34 mouse cellular contexts compared by ENCODE assay signal in genomic region chr16:32120454-32120853, GRCm38 (mm10). TPM values are rescaled to one million over a fixed set of nuclear protein-coding genes. Genes with fewer than 3 reads are reported as not detected.
DNase-seq lines count a peak whose midpoint lies in the region; ATAC-seq and TF ChIP-seq lines count a peak whose summit lies in the region.
"Had no signal": no experiment of that assay in that cellular context is flagged by ENCODE, and none has a peak within 500 bp of the region (broad histone marks: within the 10 kb centered on the region; RNA-seq: fewer than 3 reads in every experiment).

No protein-coding gene starts in this region.

- no peaks in the 10 kb centered on the region for H3K36me3 ChIP-seq in lung, embryonic 14.5 days (ENCODE audit: insufficient read depth)
- H3K36me3 ChIP-seq: embryonic facial prominence, embryonic 12.5 days; heart, embryonic 12.5 days; hindbrain, embryonic 15.5 days; neural tube, embryonic 12.5 days had no signal

- H3K4me1 ChIP-seq in lung, embryonic 14.5 days (ENCODE audit: insufficient read depth), result no peaks in the 10 kb centered on the region
- H3K4me1 ChIP-seq: embryonic facial prominence, embryonic 12.5 days; hindbrain, embryonic 15.5 days; neural tube, embryonic 12.5 days had no signal

- no peak for ATAC-seq in lung, embryonic 14.5 days (ENCODE audit: insufficient read depth)
- ATAC-seq in activated CD4-positive, CD25-positive, alpha-beta regulatory T cell, adult 4 months, result no peak
- ATAC-seq: forebrain, embryonic 14.5 days; midbrain, embryonic 16.5 days had no signal

- 74% methylated on average over 3 of the region's 3 CpGs for WGBS in lung, embryonic 14.5 days

- no peaks in the 10 kb centered on the region for H3K27me3 ChIP-seq in lung, embryonic 14.5 days (ENCODE audit: insufficient read depth, low read length)
- H3K27me3 ChIP-seq: embryonic facial prominence, embryonic 12.5 days; heart, embryonic 12.5 days; hindbrain, embryonic 15.5 days; neural tube, embryonic 12.5 days had no signal

- H3K27ac ChIP-seq in layer of hippocampus, adult 2 months, result no peak overlapping the region
- no peak overlapping the region for H3K27ac ChIP-seq in lung, embryonic 14.5 days (ENCODE audit: low read depth)
- H3K27ac ChIP-seq: embryonic facial prominence, embryonic 12.5 days; hindbrain, embryonic 15.5 days; neural tube, embryonic 12.5 days had no signal

- no peak overlapping the region for H3K4me2 ChIP-seq in lung, embryonic 14.5 days
- H3K4me2 ChIP-seq: embryonic facial prominence, embryonic 12.5 days; heart, embryonic 12.5 days; hindbrain, embryonic 15.5 days; midbrain, embryonic 11.5 days; neural tube, embryonic 12.5 days had no signal

- no peak for DNase-seq in layer of hippocampus, adult 2 months (ENCODE audit: low spot score in 2 of 2)
- no peak for DNase-seq in layer of hippocampus, postnatal 14 days (ENCODE audit: low spot score in 2 of 2)
- no peak for DNase-seq in lung, embryonic 14.5 days
- DNase-seq in lung, postnatal 4 days, result no peak
- DNase-seq in ES-CJ7 (ENCODE audit: low read depth, low spot score) (peak; percentile 54), R1 (ENCODE audit: low read depth, low spot score) (peak; percentile 61)
- DNase-seq in thymus, postnatal 0 days (ENCODE audit: low spot score), result no peak
- DNase-seq: adrenal gland, postnatal 14 days; B cell, adult 2 months; cerebellum, adult 11-12 months; cerebellum, adult 9-11 months; embryo, embryonic 11 days; gastrocnemius, postnatal 36 days; heart, adult 18-20 months; kidney, adult 9 months; kidney, postnatal 10 days; layer of hippocampus, adult 9-11 months; left cerebral cortex, postnatal 4 days; lung, adult 2 months; right cerebral cortex, postnatal 4 days; thymus, postnatal 14 days had no signal

- no peaks in the 10 kb centered on the region for H3K9me3 ChIP-seq in lung, embryonic 14.5 days (ENCODE audit: low read depth, low read length)
- H3K9me3 ChIP-seq: embryonic facial prominence, embryonic 12.5 days; heart, embryonic 12.5 days; hindbrain, embryonic 15.5 days; neural tube, embryonic 12.5 days had no signal

- TF ChIP-seq CTCF in layer of hippocampus, adult 2 months (conservative IDR thresholded peaks at IDR 0.05), result peak; percentile 49
- peak; percentile 18; the same call in 1 of the 2 replicates for TF ChIP-seq CTCF in lung, embryonic 14.5 days (IDR thresholded peaks at IDR 0.05; ENCODE audit: low read depth)

- H3K9ac ChIP-seq in lung, embryonic 14.5 days, result no peak overlapping the region
- H3K9ac ChIP-seq: embryonic facial prominence, embryonic 12.5 days; heart, embryonic 12.5 days; hindbrain, embryonic 15.5 days; neural tube, embryonic 12.5 days had no signal

- no peak overlapping the region for H3K4me3 ChIP-seq in layer of hippocampus, adult 2 months
- no peak overlapping the region for H3K4me3 ChIP-seq in lung, embryonic 14.5 days (ENCODE audit: low read depth, low read length)
- H3K4me3 ChIP-seq: embryonic facial prominence, embryonic 12.5 days; heart, embryonic 12.5 days; hindbrain, embryonic 15.5 days; myocyte; neural tube, embryonic 12.5 days had no signal

RNA-seq across cellular contexts. Expression of gene Cep19, which starts 20.9 kb away (rescaled TPM):
- 10 to 100 TPM; 62.8 to 65.5 TPM for total RNA-seq in layer of hippocampus, adult 2 months (2021)
- total RNA-seq in layer of hippocampus, postnatal 14 days (2021), result 10 to 100 TPM; 61.5 to 65.9 TPM
- 29.0 and 33.9 TPM in 2 replicates for polyA plus RNA-seq in lung, embryonic 14.5 days (2014; fragmentation: Nextera tagmentation; extraction: Ambion mirVana)
- 44.7 and 48.0 TPM in 2 replicates for polyA plus RNA-seq in thymus, postnatal 0 days (2015; fragmentation: Nextera tagmentation; extraction: Ambion mirVana)
- polyA plus RNA-seq in activated CD4-positive, CD25-positive, alpha-beta regulatory T cell, adult 4 months (2017; shearing (Covaris generic)), result 10 to 100 TPM; 35.3 to 39.2 TPM

RNA-seq across cellular contexts. Expression of gene Pigx, which starts 20.9 kb away (rescaled TPM):
- total RNA-seq in layer of hippocampus, adult 2 months (2021), result 10 to 100 TPM; 24.2 to 27.3 TPM
- 10 to 100 TPM; 29.2 to 29.7 TPM for total RNA-seq in layer of hippocampus, postnatal 14 days (2021)
- 105 and 111 TPM in 2 replicates for polyA plus RNA-seq in lung, embryonic 14.5 days (2014; fragmentation: Nextera tagmentation; extraction: Ambion mirVana)
- 175 and 180 TPM in 2 replicates for polyA plus RNA-seq in thymus, postnatal 0 days (2015; fragmentation: Nextera tagmentation; extraction: Ambion mirVana)
- 100 to 1,000 TPM; 138 to 151 TPM for polyA plus RNA-seq in activated CD4-positive, CD25-positive, alpha-beta regulatory T cell, adult 4 months (2017; shearing (Covaris generic))

RNA-seq across cellular contexts. Expression of gene Pak2, which starts 41.3 kb away (rescaled TPM):
- total RNA-seq in layer of hippocampus, adult 2 months (2021), result 10 to 100 TPM; 29.2 to 29.7 TPM
- total RNA-seq in layer of hippocampus, postnatal 14 days (2021), result 10 to 100 TPM; 33.3 TPM
- 38.2 and 39.8 TPM in 2 replicates for polyA plus RNA-seq in lung, embryonic 14.5 days (2014; fragmentation: Nextera tagmentation; extraction: Ambion mirVana)
- 43.8 and 47.4 TPM in 2 replicates for polyA plus RNA-seq in thymus, postnatal 0 days (2015; fragmentation: Nextera tagmentation; extraction: Ambion mirVana)
- 10 to 100 TPM; 67.6 to 72.8 TPM for polyA plus RNA-seq in activated CD4-positive, CD25-positive, alpha-beta regulatory T cell, adult 4 months (2017; shearing (Covaris generic))

RNA-seq across cellular contexts. Expression of gene Nrros, which starts 44.9 kb away (rescaled TPM):
- total RNA-seq in layer of hippocampus, adult 2 months (2021), result 10 to 100 TPM; 11.2 to 11.6 TPM
- 10 to 100 TPM; 10.6 to 11.7 TPM for total RNA-seq in layer of hippocampus, postnatal 14 days (2021)
- polyA plus RNA-seq in lung, embryonic 14.5 days (2014; fragmentation: Nextera tagmentation; extraction: Ambion mirVana), result 37.6 and 42.6 TPM in 2 replicates
- 94.5 and 99.5 TPM in 2 replicates for polyA plus RNA-seq in thymus, postnatal 0 days (2015; fragmentation: Nextera tagmentation; extraction: Ambion mirVana)
- 10 to 100 TPM; 65.3 to 71.7 TPM for polyA plus RNA-seq in activated CD4-positive, CD25-positive, alpha-beta regulatory T cell, adult 4 months (2017; shearing (Covaris generic))
- polyA plus RNA-seq: myocyte had no signal

RNA-seq across cellular contexts. Expression of gene Bex6, which starts 59.2 kb away (rescaled TPM):
- total RNA-seq in layer of hippocampus, adult 2 months (2021), result not detected
- not detected for total RNA-seq in layer of hippocampus, postnatal 14 days (2021)
- polyA plus RNA-seq in lung, embryonic 14.5 days (2014; fragmentation: Nextera tagmentation; extraction: Ambion mirVana), result not detected in 2 replicates
- polyA plus RNA-seq in thymus, postnatal 0 days (2015; fragmentation: Nextera tagmentation; extraction: Ambion mirVana), result 4.1 and 6.6 TPM in 2 replicates
- polyA plus RNA-seq in activated CD4-positive, CD25-positive, alpha-beta regulatory T cell, adult 4 months (2017; shearing (Covaris generic)), result not detected
- total RNA-seq: adrenal gland, postnatal 14 days; gastrocnemius, postnatal 36 days; heart, adult 18-20 months; left cerebral cortex, adult 18-20 months; left cerebral cortex, postnatal 4 days had no signal
- polyA plus RNA-seq: forebrain, embryonic 14.5 days; heart, embryonic 12.5 days; heart, postnatal 0 days; hindbrain, embryonic 15.5 days; intestine, embryonic 14.5 days; large intestine, adult 2 months; lung, adult 2 months; midbrain, embryonic 11.5 days; midbrain, embryonic 16.5 days; myocyte; neural tube, embryonic 12.5 days had no signal

Comparison
In these comparisons a context has a peak if more than half of its experiments do, and no peak if none do; other contexts are left out.
1. DNase-seq: peak in ES-CJ7 (single experiment) and R1 (single experiment); none in layer of hippocampus, adult 2 months (0 of 2), layer of hippocampus, postnatal 14 days (0 of 2), lung, embryonic 14.5 days (single experiment), lung, postnatal 4 days (0 of 2) and thymus, postnatal 0 days (single experiment).